Mouse (Mus musculus) left cerebral cortex, postnatal 10 days (tissue): ENCODE data around the gene Cdhr3. TPM values are rescaled to one million over a fixed set of nuclear protein-coding genes. Genes with fewer than 3 reads are reported as not detected.

ENCODE experiments used
- microRNA-seq: library from miRNA; unstranded; fragments of <30 nt; microRNA quantifications from one replicate; pipeline ENCODE4 v1.2.0, GENCODE M21; 2022
- total RNA-seq, 2 experiments: library from RNA; stranded (reverse); gene quantifications; 2 replicates each; pipeline ENCODE4 v1.2.3; 2021

Gene Cdhr3
- total RNA-seq, 2 experiments from 2014 or later: 0.63 to 1.4 TPM

Small RNA genes within 50 kb of the gene (microRNA-seq; reads per million reads assigned to microRNA genes)
- not detected for gene Gm22904

Other genes with a start within 250 kb of the Cdhr3 start
- 10 to 100 TPM; 30.3 to 32.4 TPM for gene Sypl, start 139.0 kb downstream of the Cdhr3 start, total RNA-seq
- 10 to 100 TPM; 59.1 to 64.7 TPM for gene Atxn7l1, start 54.8 kb upstream of the Cdhr3 start, total RNA-seq